Mouse (Mus musculus) lung, adult 10 weeks (tissue): ENCODE data around the gene Ttl. TPM values are rescaled to one million over a fixed set of nuclear protein-coding genes. Genes with fewer than 3 reads are reported as not detected.

Source experiments
- polyA plus RNA-seq: library from polyadenylated mRNA; stranded (reverse); fragments of 350-450 nt; fragmentation: Illumina TruSeq; extraction: RNeasy Lipid Tissue Mini Kit (QIAGEN cat#74804); gene quantifications from one replicate; pipeline ENCODE4 v1.2.3, GENCODE M21; 2014; ENCODE audit warnings: low read depth, low replicate concordance; ENCODE audit not compliant: insufficient read depth

Ttl gene
- polyA plus RNA-seq, result 9.4 TPM

GRCm38 (mm10) chr2:129065437-129066282 is at the start of gene Ttl:
Gene Ttl, plus strand, starts transcription at chr2:129065942.

GRCm38 (mm10) chr2:129047811-129048210 is 17.9 kb upstream of the Ttl start, which contains the start of gene Vinac1:
Gene Vinac1, minus strand, starts transcription at chr2:129048172.

GRCm38 (mm10) chr2:129100784-129101310 is 35.1 kb downstream of the Ttl start, which contains the start of gene Polr1b:
Gene Polr1b, plus strand, starts transcription at chr2:129100995.

GRCm38 (mm10) chr2:129129412-129129929 is 63.7 kb downstream of the Ttl start, which contains the start of gene Chchd5:
Gene Chchd5, plus strand, starts transcription at chr2:129129700.

Other genes starting within 250 kb of the Ttl start
- 11.9 TPM for gene Tmem87b, start 247.8 kb upstream of the Ttl start, polyA plus RNA-seq
- gene Fbln7, start 203.0 kb upstream of the Ttl start, polyA plus RNA-seq, result 0.22 TPM
- 3.7 TPM for gene Zc3h8, start 121.9 kb upstream of the Ttl start, polyA plus RNA-seq
- 1.1 TPM for gene Zc3h6, start 98.5 kb upstream of the Ttl start, polyA plus RNA-seq
- gene Gm10762, start 98.2 kb upstream of the Ttl start, polyA plus RNA-seq, result 2.9 TPM
- not detected for gene Vinac1, start 17.8 kb upstream of the Ttl start, polyA plus RNA-seq
- gene Polr1b, start 35.1 kb downstream of the Ttl start, polyA plus RNA-seq, result 5.8 TPM
- 12.5 TPM for gene Chchd5, start 63.8 kb downstream of the Ttl start, polyA plus RNA-seq
- gene Slc20a1, start 132.8 kb downstream of the Ttl start, polyA plus RNA-seq, result 15.2 TPM
- 0.69 TPM for gene Ckap2l, start 231.3 kb downstream of the Ttl start, polyA plus RNA-seq
- 1.6 TPM for gene Il1a, start 244.0 kb downstream of the Ttl start, polyA plus RNA-seq